Mouse (Mus musculus): ENCODE results near the gene Smg7. TPM values are rescaled to one million over a fixed set of nuclear protein-coding genes. Genes with fewer than 3 reads are reported as not detected.
"Not testable (repeated sequence)": the region's sequence is repeated elsewhere in the genome, so short reads cannot be mapped to it uniquely, and the experiment has no call there.

The Smg7 gene
- total RNA-seq (2017): 28.7 and 41.9 TPM in 2 replicates

GRCm38 (mm10) chr1:152901765-152902664 is at the start of gene Smg7:
TSS of gene Smg7 (minus strand) at chr1:152902646.
- no peak for ATAC-seq (replicated peaks; ENCODE audit: low read depth, poor library complexity, severe bottlenecking)

- ATAC-seq (replicated peaks; ENCODE audit: low read depth, poor library complexity, severe bottlenecking): no peak
Measured at GRCm38 (mm10) chr1:152942977-152943376, 40.5 kb upstream of the Smg7 start.

- ATAC-seq (replicated peaks; ENCODE audit: low read depth, poor library complexity, severe bottlenecking): no peak
Measured at GRCm38 (mm10) chr1:152936365-152936764, 33.9 kb upstream of the Smg7 start.

GRCm38 (mm10) chr1:152935476-152935875 is 33.0 kb upstream of the Smg7 start:
- no peak for ATAC-seq (replicated peaks; ENCODE audit: low read depth, poor library complexity, severe bottlenecking)

GRCm38 (mm10) chr1:152933962-152934361 is 31.5 kb upstream of the Smg7 start:
- ATAC-seq (replicated peaks; ENCODE audit: low read depth, poor library complexity, severe bottlenecking): peak; percentile 82

- no peak for ATAC-seq (replicated peaks; ENCODE audit: low read depth, poor library complexity, severe bottlenecking)
Measured at GRCm38 (mm10) chr1:152921786-152922185, 19.3 kb upstream of the Smg7 start.

- ATAC-seq (replicated peaks; ENCODE audit: low read depth, poor library complexity, severe bottlenecking): no peak
Measured at GRCm38 (mm10) chr1:152917626-152918025, 15.2 kb upstream of the Smg7 start.

GRCm38 (mm10) chr1:152916936-152917335 is 14.5 kb upstream of the Smg7 start:
- ATAC-seq (replicated peaks; ENCODE audit: low read depth, poor library complexity, severe bottlenecking): no peak

- ATAC-seq (replicated peaks; ENCODE audit: low read depth, poor library complexity, severe bottlenecking): no peak
Measured at GRCm38 (mm10) chr1:152915766-152916165, 13.3 kb upstream of the Smg7 start.

GRCm38 (mm10) chr1:152913483-152914460 is 11.3 kb upstream of the Smg7 start:
- no peak for ATAC-seq (replicated peaks; ENCODE audit: low read depth, poor library complexity, severe bottlenecking)

- ATAC-seq (replicated peaks; ENCODE audit: low read depth, poor library complexity, severe bottlenecking): peak; percentile 77
Measured at GRCm38 (mm10) chr1:152904469-152904868, 2.0 kb upstream of the Smg7 start.

- peak; percentile 9 for ATAC-seq (replicated peaks; ENCODE audit: low read depth, poor library complexity, severe bottlenecking)
Measured at GRCm38 (mm10) chr1:152903591-152904135, 1.2 kb upstream of the Smg7 start.

- ATAC-seq (replicated peaks; ENCODE audit: low read depth, poor library complexity, severe bottlenecking): peak; percentile 69
Measured at GRCm38 (mm10) chr1:152902665-152903516, 445 bp upstream of the Smg7 start.

- no peak for ATAC-seq (replicated peaks; ENCODE audit: low read depth, poor library complexity, severe bottlenecking)
Measured at GRCm38 (mm10) chr1:152901419-152901764, 1.1 kb downstream of the Smg7 start.

- ATAC-seq (replicated peaks; ENCODE audit: low read depth, poor library complexity, severe bottlenecking): not testable (repeated sequence)
Measured at GRCm38 (mm10) chr1:152888086-152888485, 14.4 kb downstream of the Smg7 start.

- ATAC-seq (replicated peaks; ENCODE audit: low read depth, poor library complexity, severe bottlenecking): no peak
Measured at GRCm38 (mm10) chr1:152871031-152871430, 31.4 kb downstream of the Smg7 start.

GRCm38 (mm10) chr1:152869901-152870300 is 32.5 kb downstream of the Smg7 start:
- no peak for ATAC-seq (replicated peaks; ENCODE audit: low read depth, poor library complexity, severe bottlenecking)

GRCm38 (mm10) chr1:152846856-152847255 is 55.6 kb downstream of the Smg7 start:
- ATAC-seq (replicated peaks; ENCODE audit: low read depth, poor library complexity, severe bottlenecking): no peak

GRCm38 (mm10) chr1:152845211-152845730 is 57.2 kb downstream of the Smg7 start:
- ATAC-seq (replicated peaks; ENCODE audit: low read depth, poor library complexity, severe bottlenecking): no peak
